Mouse (Mus musculus): ENCODE data around the gene Dpf1. TPM values are rescaled to one million over a fixed set of nuclear protein-coding genes. Genes with fewer than 3 reads are reported as not detected.

Dpf1 gene
- polyA plus RNA-seq, 1 experiment, result 0.47 TPM

DNA sequence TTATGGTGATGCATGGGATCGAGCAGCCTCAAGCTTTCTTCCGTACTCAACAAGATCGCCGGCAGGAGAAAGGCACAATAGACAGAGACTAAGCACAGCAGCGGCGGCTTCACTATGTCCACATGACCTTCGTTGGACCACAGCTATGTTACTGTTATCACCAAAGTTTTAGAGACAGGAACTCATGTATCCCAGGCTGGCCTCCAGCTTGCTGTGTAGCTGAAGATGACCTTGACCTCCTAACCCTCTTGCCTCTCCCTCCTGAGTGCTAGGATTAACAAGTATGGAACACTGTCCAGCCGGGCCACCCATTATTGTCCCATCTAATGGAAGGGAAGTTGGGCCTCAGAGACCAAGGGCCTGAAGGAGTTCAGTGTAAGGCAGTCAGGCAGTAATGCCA, 37.1 kb downstream of the Dpf1 start:
- TF ChIP-seq CTCF (IDR thresholded peaks at IDR 0.05; ENCODE audit: extremely low read depth, insufficient read length, insufficient replicate concordance, low read depth, low read length), result no peak
- TF ChIP-seq POLR2A (IDR thresholded peaks at IDR 0.05; ENCODE audit: low read depth, low read length), result no peak
- 90% methylated on average over 8 of the region's 8 CpGs for WGBS
- Histone ChIP-seq H3K4me1 (ENCODE audit: control insufficient read depth, insufficient read depth, insufficient read length, low read length) (peaks cover 11% of the 10 kb centered on the region), H3K27me3 (ENCODE audit: control insufficient read depth, insufficient read depth, low read length) (no peaks in the 10 kb centered on the region), H3K27ac (ENCODE audit: insufficient read depth, low read depth, low read length) (no peak overlapping the region), H3K36me3 (ENCODE audit: control insufficient read depth, insufficient read depth, low read length) (peaks cover 31% of the 10 kb centered on the region), H3K4me3 (ENCODE audit: low read depth, low read length) (no peak overlapping the region)

DNA sequence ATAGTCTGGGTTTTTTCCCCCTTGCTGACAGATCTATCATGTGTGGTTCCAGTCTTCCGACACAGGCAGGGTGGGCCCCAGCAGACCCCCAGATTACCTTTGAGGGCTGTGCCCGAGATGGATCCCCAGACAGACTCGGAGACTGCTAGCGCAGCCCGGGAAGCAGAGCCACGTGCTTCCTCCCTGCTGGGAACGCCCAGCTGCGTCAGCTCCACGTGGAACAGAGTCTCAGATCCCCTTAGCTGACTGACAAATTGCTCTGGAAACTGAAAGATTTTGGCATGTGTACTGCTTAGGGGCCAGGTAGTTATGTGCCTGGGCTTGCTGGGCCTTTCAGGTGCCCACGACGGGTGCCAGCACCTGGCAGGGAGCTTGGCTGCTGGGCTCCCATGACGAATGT, 38.0 kb downstream of the Dpf1 start:
- no peak overlapping the region for H3K4me3 ChIP-seq (ENCODE audit: low read depth, low read length)
- H3K27me3 ChIP-seq (ENCODE audit: control insufficient read depth, insufficient read depth, low read length), result no peaks in the 10 kb centered on the region
- 81% methylated on average over 12 of the region's 12 CpGs for WGBS
- TF ChIP-seq CTCF (IDR thresholded peaks at IDR 0.05; ENCODE audit: extremely low read depth, insufficient read length, insufficient replicate concordance, low read depth, low read length) (no peak), POLR2A (IDR thresholded peaks at IDR 0.05; ENCODE audit: low read depth, low read length) (no peak)
- H3K36me3 ChIP-seq (ENCODE audit: control insufficient read depth, insufficient read depth, low read length), result peaks cover 30% of the 10 kb centered on the region
- peaks cover 11% of the 10 kb centered on the region for H3K4me1 ChIP-seq (ENCODE audit: control insufficient read depth, insufficient read depth, insufficient read length, low read length)
- no peak overlapping the region for H3K27ac ChIP-seq (ENCODE audit: insufficient read depth, low read depth, low read length)

DNA sequence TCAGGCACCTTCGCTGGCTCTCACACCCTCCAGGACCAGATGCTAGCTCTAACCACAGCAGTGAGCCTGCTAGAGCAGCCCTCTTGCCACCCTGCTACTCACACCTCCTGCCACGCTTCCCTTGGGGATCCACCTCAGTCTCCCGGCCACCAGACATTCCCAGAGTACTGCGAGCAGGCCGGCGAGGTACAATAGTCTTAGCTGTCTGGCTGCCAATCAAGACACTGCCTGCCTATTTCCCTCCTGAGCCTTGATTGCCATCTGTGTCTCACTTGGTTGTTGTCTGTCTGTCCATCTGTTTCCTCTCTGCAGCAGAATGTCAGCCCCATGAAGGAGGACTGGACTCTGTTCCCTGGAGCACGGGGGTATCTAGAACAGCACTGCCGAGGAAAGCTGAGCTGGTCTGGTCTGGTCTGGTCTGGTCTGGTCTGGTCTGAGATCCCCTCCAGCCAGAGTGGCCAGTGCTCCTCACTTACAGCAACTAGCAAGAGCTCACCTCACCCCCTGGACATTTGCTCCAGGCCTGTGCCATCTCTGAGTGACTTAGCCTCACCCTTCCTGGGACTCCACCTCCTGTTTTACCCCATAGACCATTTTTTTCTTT, 38.8 kb downstream of the Dpf1 start:
- no peaks in the 10 kb centered on the region for H3K27me3 ChIP-seq (ENCODE audit: control insufficient read depth, insufficient read depth, low read length)
- H3K36me3 ChIP-seq (ENCODE audit: control insufficient read depth, insufficient read depth, low read length), result peaks cover 32% of the 10 kb centered on the region
- H3K27ac ChIP-seq (ENCODE audit: insufficient read depth, low read depth, low read length), result no peak overlapping the region
- TF ChIP-seq POLR2A (IDR thresholded peaks at IDR 0.05; ENCODE audit: low read depth, low read length) (no peak), CTCF (IDR thresholded peaks at IDR 0.05; ENCODE audit: extremely low read depth, insufficient read length, insufficient replicate concordance, low read depth, low read length) (no peak)
- no peak overlapping the region for H3K4me3 ChIP-seq (ENCODE audit: low read depth, low read length)
- H3K4me1 ChIP-seq (ENCODE audit: control insufficient read depth, insufficient read depth, insufficient read length, low read length), result peaks cover 11% of the 10 kb centered on the region
- 85% methylated on average over 8 of the region's 8 CpGs for WGBS

DNA sequence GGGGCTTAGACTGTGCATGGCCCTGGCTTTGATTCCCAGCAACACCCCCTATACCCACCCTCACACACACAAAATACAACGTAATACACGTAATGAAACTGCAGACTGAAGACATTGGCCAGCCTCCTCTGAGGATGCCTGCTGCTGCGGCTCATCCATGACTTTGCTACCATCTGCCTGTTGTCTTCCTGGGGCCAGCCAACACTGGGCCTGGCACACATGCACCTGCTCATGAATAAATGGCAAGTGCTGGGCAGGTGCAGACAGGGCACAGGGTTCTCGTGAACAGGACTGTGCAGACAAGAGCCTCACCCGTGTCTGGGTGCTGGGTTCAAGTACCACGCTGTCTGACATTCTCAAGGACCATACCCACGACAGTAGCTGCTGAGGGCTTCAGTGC, 40.0 kb downstream of the Dpf1 start:
- Histone ChIP-seq H3K27ac (ENCODE audit: insufficient read depth, low read depth, low read length) (no peak overlapping the region), H3K4me3 (ENCODE audit: low read depth, low read length) (no peak overlapping the region), H3K36me3 (ENCODE audit: control insufficient read depth, insufficient read depth, low read length) (peaks cover 38% of the 10 kb centered on the region), H3K4me1 (ENCODE audit: control insufficient read depth, insufficient read depth, insufficient read length, low read length) (peaks cover 6% of the 10 kb centered on the region), H3K27me3 (ENCODE audit: control insufficient read depth, insufficient read depth, low read length) (no peaks in the 10 kb centered on the region)
- 85% methylated on average over 7 of the region's 7 CpGs for WGBS
- no peak for TF ChIP-seq POLR2A (IDR thresholded peaks at IDR 0.05; ENCODE audit: low read depth, low read length)
- TF ChIP-seq CTCF (IDR thresholded peaks at IDR 0.05; ENCODE audit: extremely low read depth, insufficient read length, insufficient replicate concordance, low read depth, low read length), result no peak

DNA sequence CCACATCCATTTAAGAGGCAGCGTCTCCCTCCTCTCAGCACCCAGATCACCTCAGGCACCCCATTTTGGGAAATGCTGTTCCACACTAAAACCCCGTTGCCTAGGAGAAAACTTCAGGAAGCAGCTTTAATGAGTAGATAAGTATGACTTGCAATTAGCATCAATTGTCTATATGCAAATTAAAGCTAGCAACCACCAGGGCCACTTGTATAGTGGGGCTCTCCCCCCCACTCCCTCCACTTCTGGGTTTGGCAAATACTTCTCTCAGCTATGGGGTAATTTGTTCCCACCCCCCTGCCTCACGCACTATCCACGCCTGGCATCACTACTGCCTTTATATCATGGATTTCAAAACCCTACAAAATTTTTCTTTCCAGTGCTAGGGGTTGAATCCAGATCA, 41.8 kb downstream of the Dpf1 start:
- no peak overlapping the region for H3K4me3 ChIP-seq (ENCODE audit: low read depth, low read length)
- peaks cover 52% of the 10 kb centered on the region for H3K36me3 ChIP-seq (ENCODE audit: control insufficient read depth, insufficient read depth, low read length)
- no peaks in the 10 kb centered on the region; the same call in 1 of the 2 replicates for H3K4me1 ChIP-seq (ENCODE audit: control insufficient read depth, insufficient read depth, insufficient read length, low read length)
- WGBS, result 93% methylated on average over 4 of the region's 4 CpGs
- H3K27ac ChIP-seq (ENCODE audit: insufficient read depth, low read depth, low read length), result no peak overlapping the region
- no peak for TF ChIP-seq CTCF (IDR thresholded peaks at IDR 0.05; ENCODE audit: extremely low read depth, insufficient read length, insufficient replicate concordance, low read depth, low read length)
- TF ChIP-seq POLR2A (IDR thresholded peaks at IDR 0.05; ENCODE audit: low read depth, low read length), result no peak
- H3K27me3 ChIP-seq (ENCODE audit: control insufficient read depth, insufficient read depth, low read length), result no peaks in the 10 kb centered on the region

DNA sequence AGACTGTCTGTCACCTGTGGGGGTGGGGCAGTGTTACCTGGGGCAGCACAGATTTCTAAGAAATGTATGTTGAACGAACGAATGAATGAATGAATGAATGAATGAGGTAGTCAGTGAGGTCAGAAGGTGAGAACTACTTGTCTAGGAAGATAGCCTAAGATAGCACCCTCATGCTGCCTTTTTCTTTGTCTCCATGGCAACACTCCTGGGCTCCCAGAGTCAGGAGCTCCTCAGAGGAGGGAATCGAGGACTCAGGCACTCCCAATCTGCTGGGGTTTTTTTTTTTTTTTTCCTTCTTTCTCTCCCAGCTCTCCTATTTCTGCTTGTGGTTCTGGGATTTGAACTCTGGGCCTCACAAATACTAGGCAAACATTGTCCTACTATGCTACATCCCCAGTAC, 42.5 kb downstream of the Dpf1 start:
- Histone ChIP-seq H3K4me3 (ENCODE audit: low read depth, low read length) (no peak overlapping the region), H3K27me3 (ENCODE audit: control insufficient read depth, insufficient read depth, low read length) (no peaks in the 10 kb centered on the region), H3K27ac (ENCODE audit: insufficient read depth, low read depth, low read length) (no peak overlapping the region), H3K36me3 (ENCODE audit: control insufficient read depth, insufficient read depth, low read length) (peaks cover 56% of the 10 kb centered on the region), H3K4me1 (ENCODE audit: control insufficient read depth, insufficient read depth, insufficient read length, low read length) (no peaks in the 10 kb centered on the region; the same call in 1 of the 2 replicates)
- TF ChIP-seq POLR2A (IDR thresholded peaks at IDR 0.05; ENCODE audit: low read depth, low read length) (no peak), CTCF (IDR thresholded peaks at IDR 0.05; ENCODE audit: extremely low read depth, insufficient read length, insufficient replicate concordance, low read depth, low read length) (no peak)
- 86% methylated on average over 3 of the region's 3 CpGs for WGBS

DNA sequence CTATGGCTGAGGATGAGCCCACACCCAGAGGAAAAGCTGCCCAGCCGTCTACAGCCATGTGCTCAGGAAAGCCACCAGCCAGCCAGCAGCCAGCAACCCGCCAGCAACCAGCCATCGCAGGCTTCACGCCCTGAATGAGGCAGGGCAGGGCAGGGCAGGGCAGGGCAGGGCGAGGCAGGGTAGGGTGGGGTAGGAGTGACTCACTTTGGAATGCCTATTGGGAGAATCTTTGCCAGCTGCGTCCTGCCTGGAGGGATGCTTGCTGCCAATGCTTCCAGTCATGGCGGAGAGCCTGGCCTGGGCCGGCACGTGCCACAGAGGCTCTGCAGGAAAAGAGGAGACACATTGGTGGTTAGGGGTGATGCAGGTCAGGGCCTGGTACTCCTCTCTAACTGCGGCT, 46.7 kb downstream of the Dpf1 start:
- Histone ChIP-seq H3K4me1 (ENCODE audit: control insufficient read depth, insufficient read depth, insufficient read length, low read length) (no peaks in the 10 kb centered on the region; the same call in 1 of the 2 replicates), H3K36me3 (ENCODE audit: control insufficient read depth, insufficient read depth, low read length) (peaks cover 72% of the 10 kb centered on the region), H3K27ac (ENCODE audit: insufficient read depth, low read depth, low read length) (no peak overlapping the region), H3K4me3 (ENCODE audit: low read depth, low read length) (no peak overlapping the region), H3K27me3 (ENCODE audit: control insufficient read depth, insufficient read depth, low read length) (no peaks in the 10 kb centered on the region)
- 61% methylated on average over 10 of the region's 10 CpGs for whole genome bisulfite sequencing
- TF ChIP-seq CTCF (IDR thresholded peaks at IDR 0.05; ENCODE audit: extremely low read depth, insufficient read length, insufficient replicate concordance, low read depth, low read length), result no peak
- no peak for TF ChIP-seq POLR2A (IDR thresholded peaks at IDR 0.05; ENCODE audit: low read depth, low read length)
